Mouse (Mus musculus): ENCODE measurements at regions not wholly inside any gene's neighbourhood (a gene's known extent, or its start where the extent isn't known, plus 50 kb on each side); places are given as distances from the start of the nearest gene placed in this dataset.

DNA sequence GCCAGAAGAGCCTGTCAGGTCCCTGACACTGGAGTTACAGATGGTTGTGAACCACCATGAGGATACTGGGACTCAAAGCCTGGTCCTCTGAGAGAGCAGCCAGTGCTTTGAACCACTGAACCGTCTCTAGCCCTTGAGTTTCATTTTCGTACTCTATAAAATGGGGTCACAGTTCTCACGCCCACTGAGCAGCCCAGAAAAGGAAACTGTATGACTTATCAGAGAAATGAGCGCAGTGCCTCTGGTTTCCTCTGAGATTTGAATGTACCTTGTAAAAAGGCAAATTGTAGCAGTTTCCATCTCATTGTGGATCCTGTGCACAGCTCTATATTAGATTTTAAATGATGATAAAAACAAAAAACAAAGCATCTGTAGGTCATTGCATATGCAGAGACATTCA, 108.9 kb upstream of the Spata13 start:
- DNase-seq: no peak
- intact Hi-C loops (cut with DNase I): loop anchor here (1.0 to 5.0 kb wide), 3 partner anchors 164 to 247 kb away; no protein-coding TSS in a partner anchor

DNA sequence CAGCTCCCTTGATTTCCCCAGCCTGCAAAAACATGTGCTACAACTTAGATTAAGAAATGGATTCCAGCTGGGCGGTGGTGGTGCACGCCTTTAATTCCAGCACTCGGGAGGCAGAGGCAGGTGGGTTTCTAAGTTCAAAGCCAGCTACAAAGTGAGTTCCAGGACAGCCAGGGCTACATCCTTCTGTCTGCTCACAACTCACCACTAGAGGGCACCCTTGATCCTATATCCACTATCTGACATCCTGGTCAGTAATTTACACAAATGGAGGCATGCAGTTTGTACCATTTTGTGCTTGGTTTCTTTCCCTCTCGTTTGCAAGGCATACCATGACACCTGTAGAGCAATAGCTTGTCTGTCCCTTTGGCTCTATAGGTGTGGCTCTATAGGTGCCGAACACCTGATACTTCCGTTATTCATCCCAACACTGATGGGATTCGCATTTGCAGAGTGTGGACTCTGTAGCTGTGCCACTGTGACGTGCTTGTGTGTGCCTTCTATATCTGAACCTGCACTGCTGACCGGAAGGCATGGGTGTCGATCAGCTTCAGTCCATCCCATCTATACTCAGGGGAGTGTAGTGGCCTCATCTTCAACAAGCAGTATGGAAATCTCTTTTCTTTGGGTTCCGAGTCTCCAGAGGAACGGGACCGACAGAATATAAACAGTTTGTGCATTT, 108.4 kb upstream of the Spata13 start:
- intact Hi-C loops (cut with DNase I): loop anchor here (1.0 kb wide), 2 partner anchors 164 to 169 kb away; no protein-coding TSS in a partner anchor
- peak; percentile 70 to 83 for DNase-seq

DNA sequence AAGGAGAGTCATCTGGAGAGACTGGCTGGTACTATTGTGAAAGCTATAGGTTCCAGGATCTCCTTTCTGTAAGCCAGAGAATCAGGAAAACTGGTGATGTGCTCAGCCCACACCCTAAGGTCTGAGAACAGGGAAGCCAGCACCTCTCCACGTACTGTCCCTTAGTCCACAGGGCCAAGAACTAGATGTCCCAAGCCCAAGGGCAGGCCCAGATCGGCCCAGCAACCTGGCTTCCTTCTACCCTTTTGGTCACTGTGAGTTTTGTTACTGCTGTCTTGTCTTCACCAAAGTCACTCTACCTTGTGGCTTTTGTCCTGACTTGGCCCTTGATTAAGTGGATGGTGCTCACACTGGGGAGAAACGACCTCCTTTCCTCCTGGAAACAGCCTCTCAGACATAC, 107.8 kb upstream of the Spata13 start:
- DNase-seq: no peak
- intact Hi-C loops (cut with DNase I): loop anchor here (1.0 kb wide), 2 partner anchors 163 to 168 kb away; no protein-coding TSS in a partner anchor

DNA sequence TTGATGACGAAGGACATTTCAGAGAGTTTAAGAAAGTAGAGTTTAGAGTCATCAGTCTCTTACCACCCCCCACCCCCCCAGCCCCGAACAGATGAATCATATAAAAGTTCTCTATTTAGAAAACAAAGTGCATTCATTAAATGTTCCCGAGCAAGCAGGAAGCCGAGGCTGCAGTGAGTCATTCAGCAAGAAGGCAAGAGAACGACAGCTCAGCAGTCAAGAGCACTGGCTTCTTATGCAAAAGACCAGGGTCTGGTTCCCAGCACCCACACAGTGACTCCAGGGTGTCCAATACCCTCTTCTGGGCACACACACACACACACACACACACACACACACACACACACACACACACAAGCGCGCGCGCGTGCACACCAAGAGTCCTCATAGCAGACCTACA, 107.0 kb upstream of the Spata13 start:
- intact Hi-C loops (cut with DNase I): no loop called here
- no peak for DNase-seq

DNA sequence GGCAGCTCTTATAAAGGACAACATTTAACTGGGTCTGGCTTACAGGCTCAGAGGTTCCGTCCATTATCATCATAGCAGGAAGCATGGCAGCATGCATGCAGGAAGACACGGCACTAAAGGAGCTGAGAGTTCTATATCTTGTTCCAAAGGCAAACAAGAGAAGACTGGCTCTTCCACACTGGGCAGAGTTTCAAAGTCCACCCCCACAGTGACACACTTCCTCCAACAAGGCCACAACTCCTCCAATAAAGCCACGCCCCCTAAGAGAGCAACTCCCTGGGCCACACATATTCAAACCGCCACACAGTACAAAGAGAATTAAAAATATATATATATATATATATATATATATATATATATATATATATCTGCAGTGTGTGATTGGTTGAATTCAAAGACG, 105.8 kb upstream of the Spata13 start:
- DNase-seq: peak; percentile 19 to 33
- intact Hi-C loops (cut with DNase I): loop anchor here (2.0 kb wide), 2 partner anchors 61 to 107 kb away; partner anchors contain the start of gene Spata13

DNA sequence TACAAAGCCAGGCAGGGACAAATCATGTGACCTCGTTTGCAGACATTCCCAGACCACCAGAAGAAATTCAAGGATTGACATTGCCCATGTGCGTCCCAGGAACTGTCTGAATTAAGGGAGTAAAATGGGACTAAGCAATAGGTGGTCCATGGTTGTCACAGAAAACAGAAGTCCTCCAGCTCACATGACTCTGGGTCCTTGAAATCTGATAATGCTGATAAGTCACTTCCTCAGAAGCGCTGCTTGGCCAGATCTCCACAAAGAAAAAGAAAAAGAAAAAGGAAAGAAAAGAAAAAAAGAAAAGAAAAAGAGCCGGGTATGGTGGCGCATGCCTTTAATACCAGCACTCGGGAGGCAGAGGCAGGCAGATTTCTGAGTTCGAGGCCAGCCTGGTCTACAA, 105.3 kb upstream of the Spata13 start:
- no peak for DNase-seq
- intact Hi-C loops (cut with DNase I): loop anchor here (2.0 kb wide), 2 partner anchors 60 to 106 kb away; partner anchors contain the start of gene Spata13

DNA sequence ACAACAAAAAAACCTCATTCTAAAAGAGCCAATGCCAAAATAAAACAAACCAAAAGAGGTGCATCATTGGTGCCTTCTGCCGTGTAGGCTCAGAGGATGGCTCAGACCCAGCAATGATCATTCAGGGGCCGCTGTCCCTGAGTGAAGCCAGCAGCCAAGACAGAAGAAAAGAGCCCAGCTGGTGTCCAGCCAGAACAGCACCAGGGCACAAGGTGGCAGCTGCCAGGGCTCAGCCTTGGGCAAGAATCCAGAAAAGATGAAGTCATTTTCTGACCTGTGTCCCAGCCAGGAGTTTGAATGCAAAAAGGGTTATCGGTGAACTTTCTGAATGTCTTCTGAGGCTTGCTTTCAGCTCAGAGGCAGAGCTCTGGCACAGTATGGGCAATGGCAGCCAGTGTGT, 104.8 kb upstream of the Spata13 start:
- DNase-seq: peak; percentile 55 to 71
- intact Hi-C loops (cut with DNase I): loop anchor here (2.0 kb wide), 2 partner anchors 60 to 106 kb away; partner anchors contain the start of gene Spata13

DNA sequence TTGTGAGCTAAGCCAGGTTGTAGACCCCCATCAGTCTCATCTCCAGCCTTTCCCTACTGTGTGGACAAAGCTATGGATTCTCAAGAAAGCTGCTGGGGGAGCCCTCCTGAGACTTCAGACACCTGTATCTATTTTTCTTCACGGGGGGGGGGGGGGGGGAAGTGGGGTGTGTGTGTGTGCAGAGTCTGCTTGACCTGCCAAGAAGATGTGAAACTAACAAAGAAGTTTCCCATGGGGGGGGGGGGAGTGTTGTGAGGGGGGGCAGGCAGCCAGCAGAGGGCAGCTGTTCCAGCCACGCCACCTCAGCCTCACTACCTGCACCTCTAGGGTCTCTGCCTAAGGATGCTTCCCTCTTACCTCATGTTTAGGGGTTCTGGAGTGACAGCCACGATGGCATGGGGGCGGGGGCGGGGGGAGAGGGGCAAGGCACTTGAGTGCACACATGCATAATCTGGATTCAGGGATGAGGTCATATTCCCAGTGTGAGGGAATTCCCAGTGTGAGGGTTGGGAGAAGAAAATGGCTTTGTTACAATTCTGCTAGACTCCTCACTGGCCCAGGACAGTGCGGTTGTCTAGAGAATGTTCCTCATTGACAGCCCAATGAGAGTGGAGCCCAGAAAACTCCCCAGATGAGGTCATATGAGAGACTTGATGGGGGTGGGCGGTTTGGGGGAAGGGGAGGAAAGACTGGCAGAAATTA, 104.0 kb upstream of the Spata13 start:
- intact Hi-C loops (cut with DNase I): loop anchor here (2.0 kb wide), 2 partner anchors 59 to 105 kb away; partner anchors contain the start of gene Spata13

DNA sequence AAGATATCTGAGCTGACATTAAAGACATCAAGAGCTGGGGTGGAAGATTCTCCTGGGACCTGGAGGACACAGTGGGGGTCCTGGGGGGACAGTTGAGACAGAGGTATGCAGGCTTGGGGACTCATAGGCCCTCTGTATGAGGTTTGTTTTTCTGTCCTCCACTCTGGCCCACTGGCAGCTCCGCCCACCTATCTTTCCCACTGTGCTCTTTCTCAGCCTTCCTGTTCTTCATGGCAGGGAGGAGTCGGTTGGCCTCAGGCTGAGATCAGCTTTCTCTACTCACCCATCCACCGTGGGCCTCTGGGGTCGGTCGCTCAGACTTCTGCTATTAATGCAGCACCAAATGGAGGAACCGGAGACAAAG, 103.5 kb upstream of the Spata13 start:
- peak in 1 of 2 experiments; percentile 22 for DNase-seq
- intact Hi-C loops (cut with DNase I): no loop called here

More for the DNA sequence above, 104.0 kb upstream of the Spata13 start:
- no peak for DNase-seq

DNA sequence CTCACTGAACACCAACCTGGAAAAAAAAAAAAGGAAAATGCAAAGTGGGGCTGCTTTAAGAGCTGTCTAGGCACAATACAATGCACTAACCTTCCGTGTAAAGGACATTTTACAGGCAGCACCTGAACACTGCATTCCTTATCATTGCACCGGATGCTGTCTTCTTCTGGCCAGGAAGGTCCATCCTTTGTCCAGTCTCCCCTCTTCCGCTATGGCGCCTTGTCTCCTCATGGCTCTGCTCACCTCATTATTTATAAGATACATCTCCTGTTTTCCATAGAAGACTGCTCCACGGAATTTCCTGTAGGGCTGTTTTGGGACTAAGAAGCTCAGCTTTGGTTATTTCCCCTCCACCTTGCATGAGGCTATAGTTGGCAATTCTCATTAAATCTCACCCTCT, 102.8 kb upstream of the Spata13 start:
- DNase-seq: no peak
- intact Hi-C loops (cut with DNase I): no loop called here

DNA sequence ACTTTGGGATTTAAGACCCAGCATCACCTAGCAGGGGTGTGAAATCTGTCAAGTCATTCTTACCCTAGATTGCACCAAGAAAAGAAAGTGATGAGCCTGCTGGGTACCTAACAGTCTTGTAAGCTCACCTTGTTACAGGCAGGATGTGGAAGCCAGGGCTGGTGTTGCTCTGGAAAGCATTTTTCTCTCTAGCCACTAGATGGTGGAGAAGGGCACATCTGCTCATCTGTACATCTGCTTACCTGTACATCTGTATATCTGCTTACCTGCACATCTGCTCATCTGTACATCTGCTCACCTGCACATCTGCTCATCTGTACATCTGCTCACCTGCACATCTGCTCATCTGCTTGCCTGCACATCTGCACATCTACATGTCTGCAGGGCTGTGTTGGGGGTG, 102.0 kb upstream of the Spata13 start:
- no peak for DNase-seq
- intact Hi-C loops (cut with DNase I): no loop called here

DNA sequence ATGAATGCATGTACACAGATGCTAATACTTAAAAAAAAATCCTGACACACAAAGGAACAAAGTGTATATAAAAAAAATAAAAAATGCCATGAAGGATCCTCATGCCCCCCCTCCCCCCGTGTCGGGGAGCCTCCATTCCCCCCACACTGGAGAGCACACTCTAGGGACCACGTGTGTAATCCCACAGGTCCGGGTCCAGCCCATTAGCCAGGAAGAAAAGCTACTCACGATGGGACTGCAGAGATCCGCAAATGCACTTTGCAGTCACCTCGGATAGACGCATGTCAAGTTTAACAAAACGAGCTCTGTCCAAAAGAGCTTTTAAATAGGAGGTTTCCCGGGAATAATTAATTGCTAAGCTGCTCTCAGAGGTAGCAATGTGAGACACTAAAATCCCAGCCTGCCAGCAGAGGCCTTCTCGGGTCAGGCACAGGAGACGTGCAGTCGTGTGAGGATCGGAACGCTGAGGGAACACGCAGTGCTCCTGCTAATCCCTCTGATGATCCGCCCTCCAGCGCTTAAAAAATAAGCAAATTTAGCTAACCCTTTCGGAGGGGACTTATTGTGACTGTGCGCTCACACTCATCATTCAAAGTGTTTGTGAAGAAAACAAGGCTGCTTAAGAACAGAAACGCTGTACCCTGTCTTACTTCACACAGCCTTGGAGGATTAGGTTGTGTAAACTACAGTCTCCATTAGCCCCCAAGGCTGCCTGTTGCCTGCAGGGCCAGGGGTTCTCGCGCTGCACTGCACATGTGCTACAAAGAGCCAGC, 100.2 kb upstream of the Spata13 start:
- no peak for DNase-seq
- intact Hi-C loops (cut with DNase I): no loop called here

DNA sequence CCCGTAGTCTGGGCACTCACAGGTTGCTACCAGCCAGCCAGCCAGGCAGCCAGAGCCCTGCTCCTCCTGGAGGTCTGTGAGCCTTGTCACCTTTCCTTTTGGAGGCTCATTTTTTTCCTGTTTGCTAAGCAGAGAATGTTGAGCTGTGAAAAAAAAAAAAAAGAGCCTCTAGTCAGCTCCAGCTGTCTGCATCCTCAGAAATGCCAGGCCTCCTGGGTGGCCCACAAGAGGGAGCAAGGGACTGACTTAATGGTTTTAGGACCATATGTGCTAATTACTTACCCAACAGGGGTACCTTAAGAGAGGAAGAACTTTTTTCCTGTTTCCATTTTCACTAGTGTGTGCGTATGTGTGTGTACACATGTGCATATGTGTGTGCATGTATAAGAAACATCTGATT, 94.8 kb upstream of the Spata13 start:
- intact Hi-C loops (cut with DNase I): no loop called here
- DNase-seq: no peak

DNA sequence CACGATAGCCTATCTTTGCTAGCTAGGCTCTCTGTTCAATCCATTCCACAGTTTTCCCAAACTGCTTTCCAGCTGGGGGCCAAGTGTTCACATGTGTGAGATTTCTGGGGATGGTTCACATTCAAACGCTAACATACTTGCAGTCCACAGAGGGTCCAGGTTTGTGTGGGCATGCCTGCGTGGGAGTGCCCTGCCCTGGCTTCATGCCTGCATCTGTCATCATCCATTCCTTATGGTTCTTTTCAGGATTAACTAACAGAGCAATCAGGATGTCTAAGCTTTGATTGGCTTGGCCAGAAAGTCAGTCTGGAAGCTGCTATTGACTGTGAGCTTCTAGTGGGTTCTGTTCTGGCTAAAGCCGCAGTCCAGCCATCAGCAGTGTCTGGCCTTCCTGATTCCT, 93.7 kb upstream of the Spata13 start:
- intact Hi-C loops (cut with DNase I): no loop called here
- DNase-seq: no peak

DNA sequence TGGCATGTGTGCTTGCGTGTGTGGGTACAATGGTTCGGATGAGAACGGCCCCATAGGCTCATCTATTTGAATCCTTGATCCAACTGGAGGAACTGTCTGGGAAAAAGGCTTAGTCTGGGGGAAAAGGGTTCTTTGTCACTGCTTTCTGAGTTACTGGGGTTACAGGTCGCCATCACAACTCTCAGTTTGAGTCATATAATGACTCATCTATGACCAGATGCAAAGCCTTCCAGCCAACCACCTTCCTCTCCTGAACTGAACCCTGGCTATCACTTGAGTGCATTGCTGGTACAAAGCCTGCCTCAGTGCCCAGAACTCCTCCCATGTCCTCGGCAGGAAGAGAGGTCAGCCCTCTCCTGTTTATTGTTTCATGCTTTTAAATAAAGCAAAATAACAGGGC, 92.2 kb upstream of the Spata13 start:
- DNase-seq: no peak
- intact Hi-C loops (cut with DNase I): no loop called here

DNA sequence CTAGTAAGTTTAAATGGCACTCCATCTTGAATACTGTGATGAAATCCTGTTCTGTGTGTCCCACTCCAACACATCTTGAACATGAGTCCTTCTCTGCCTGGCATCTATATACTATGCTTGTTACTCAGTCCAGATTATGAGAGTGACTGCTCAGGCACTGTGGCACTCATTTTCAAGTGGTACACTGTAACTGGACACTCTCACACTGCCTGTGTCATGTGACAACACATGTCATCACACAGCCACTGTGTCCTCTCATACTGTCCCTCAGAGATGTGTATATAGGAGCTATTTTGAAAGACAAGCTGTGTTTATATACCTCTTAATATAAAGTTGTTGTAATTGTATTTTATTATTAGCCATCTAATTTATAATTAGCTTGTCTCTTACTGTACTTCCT, 89.0 kb upstream of the Spata13 start:
- intact Hi-C loops (cut with DNase I): no loop called here
- no peak for DNase-seq

DNA sequence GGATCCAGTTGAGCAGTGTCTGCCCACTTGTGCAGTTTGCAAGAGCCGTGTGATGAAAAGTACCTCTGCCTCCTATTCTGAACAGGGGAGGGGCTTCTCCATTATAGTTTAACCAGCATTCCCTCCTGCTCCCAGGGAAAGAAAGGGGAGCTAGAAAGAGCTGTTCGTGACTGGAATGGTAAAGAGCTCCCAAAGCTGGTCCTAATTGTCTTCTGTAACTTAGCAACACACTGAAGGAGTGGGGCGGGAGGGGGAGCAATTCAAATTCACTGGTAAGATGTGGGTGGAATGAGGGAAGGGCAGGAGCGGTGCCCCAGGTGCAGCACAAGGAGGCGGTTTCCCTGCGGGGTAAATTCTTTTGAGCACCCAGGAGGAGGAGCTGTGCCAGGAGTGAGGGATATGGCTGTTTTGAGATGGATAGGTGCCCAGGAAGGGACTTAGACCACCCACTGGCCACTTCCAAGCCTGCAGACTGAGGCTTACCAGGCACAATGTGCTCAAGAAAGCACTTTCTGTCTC, 79.5 kb upstream of the Spata13 start:
- intact Hi-C loops (cut with DNase I): no loop called here
- no peak for DNase-seq

DNA sequence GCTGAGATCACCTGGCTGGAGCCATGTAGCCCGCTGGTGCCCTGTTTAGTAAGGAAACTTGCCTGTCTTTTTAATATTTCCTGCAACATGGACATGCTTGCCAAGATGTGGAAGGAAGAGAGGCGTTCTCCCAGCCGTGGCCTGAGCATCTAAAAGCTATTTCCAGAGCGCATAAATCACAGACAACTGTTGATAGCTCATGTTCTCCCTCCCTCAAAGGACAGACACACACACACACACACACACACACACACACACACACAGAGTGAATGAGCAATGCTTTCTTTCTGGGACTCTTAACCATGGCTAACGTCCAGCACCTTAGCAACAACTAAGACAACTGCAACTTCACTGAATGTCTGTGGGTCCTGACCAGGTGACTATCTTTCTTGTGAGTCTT, 77.3 kb upstream of the Spata13 start:
- intact Hi-C loops (cut with DNase I): loop anchor here (2.0 kb wide), 1 partner anchor 14 kb away; no protein-coding TSS in a partner anchor
- DNase-seq: peak; percentile 13 to 37

DNA sequence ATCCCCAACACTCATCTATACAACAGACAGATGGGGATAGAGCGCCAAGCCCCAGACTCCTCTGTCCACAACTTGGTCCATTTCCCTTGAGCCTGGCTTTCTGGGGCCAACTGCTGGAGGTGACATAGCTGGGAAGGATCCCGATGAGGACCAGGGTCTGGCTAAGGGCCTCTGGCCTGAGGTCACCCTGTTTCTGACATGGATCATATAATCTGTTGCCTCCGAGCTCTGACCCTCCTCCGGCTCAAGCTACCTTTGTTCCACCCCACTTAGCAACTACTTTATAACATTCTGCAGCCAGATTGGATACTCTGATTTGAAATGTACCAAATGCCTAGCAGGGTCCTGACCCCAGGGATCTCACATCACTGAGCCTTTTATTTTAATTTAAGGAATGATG, 76.8 kb upstream of the Spata13 start:
- no peak for DNase-seq
- intact Hi-C loops (cut with DNase I): loop anchor here (2.0 kb wide), 1 partner anchor 14 kb away; no protein-coding TSS in a partner anchor

DNA sequence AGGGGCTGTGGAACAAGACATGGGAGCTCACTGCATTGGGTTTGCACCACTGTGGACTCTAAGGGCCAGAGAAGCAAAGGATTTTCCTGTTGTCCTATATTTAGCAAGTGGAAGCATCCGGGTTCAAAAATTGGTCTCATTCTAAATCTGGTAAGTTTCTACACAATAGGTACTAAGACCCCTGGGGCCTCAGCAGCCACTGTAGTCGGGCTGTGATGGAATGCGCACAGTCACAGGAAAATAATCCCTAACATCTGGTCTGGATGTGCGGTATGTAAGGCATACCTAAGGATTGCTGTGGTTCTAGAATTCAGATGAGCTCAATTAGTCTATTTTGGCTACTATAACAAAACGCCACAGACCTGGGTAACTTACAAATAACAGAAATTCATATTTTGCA, 74.4 kb upstream of the Spata13 start:
- intact Hi-C loops (cut with DNase I): no loop called here
- DNase-seq: no peak

Measured in heart, postnatal 14 days (tissue).